Mouse (Mus musculus): Measurements from ENCODE around the gene Ube2c. TPM values are rescaled to one million over a fixed set of nuclear protein-coding genes. Genes with fewer than 3 reads are reported as not detected.

Gene Ube2c
- polyA plus RNA-seq, 1 experiment from 2014 or later: 687 TPM

DNA sequence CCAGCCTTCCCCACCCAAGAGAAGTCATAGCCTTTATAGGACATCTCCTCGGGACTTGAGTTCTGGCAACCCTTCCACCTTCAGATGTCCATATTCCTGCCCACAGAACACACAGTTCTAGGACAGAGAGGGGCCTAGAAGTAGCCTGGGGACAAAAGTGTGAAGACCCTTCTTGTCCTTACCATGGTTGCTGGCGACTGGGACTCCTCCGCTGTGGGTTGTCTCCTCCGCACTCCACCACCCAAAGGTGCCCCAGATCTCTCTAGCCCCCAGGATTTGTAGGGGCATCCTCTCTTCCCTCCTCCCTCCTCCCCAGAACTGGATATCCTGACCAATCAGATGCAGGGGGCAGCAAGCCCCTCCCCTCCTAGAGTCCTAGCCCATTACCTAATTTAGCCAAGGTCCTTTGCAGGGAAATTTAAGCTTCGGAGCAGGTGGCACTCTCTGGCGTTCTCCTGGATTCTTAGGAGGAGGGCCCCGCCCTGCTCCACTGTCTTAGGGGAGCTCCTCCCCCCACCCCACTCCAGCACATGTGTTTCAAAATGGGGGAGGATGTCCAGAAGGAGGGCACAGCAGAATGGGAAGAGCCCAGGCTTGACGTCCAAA lies 9.9 kb downstream of the Ube2c start, which contains the start of gene Tnnc2:
Gene Tnnc2 (minus strand): TSS at position 487 of the 606 bp plus-strand sequence.
- Histone ChIP-seq H3K4me1 (peaks cover 8% of the 10 kb centered on the region), H3K4me2 (no peak within 1 kb of the TSS), H3K36me3 (no peaks in the 10 kb centered on the region), H3K9ac (no peak within 1 kb of the TSS), H3K9me3 (replicated peaks) (no peaks in the 10 kb centered on the region), H3K27me3 (replicated peaks) (peaks cover 80% of the 10 kb centered on the region), H3K27ac (no peak within 1 kb of the TSS), H3K4me3 (no peak within 1 kb of the TSS)
- WGBS (ENCODE audit: insufficient replicate concordance): 69% methylated on average over 8 of the region's 8 CpGs
- no peak for ATAC-seq

DNA sequence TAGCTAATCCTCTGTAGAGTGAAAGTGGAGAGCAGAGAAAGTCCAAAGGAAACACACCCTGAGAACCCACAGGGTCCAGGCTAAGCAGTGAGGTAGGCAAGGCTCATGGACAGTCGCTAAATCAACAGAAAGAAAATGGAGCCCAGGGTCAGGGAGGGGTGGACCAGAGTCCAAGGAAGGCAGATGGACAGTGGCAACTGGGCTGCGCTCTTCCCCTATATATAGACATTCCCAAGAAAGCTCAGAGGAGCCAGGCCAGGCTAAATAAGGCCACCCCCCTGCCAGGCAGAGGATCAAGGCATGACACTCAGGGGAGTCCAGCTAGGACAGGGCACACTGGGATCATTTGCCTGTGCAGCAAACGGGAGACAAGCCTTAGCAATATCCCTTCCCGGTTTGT lies 12.2 kb downstream of the Ube2c start:
- peaks cover 80% of the 10 kb centered on the region for H3K27me3 ChIP-seq (replicated peaks)
- WGBS (ENCODE audit: insufficient replicate concordance): 58% methylated on average over 4 of the region's 4 CpGs
- H3K9ac ChIP-seq: no peak overlapping the region
- no peak overlapping the region for H3K4me3 ChIP-seq
- no peak overlapping the region for H3K27ac ChIP-seq
- H3K36me3 ChIP-seq: no peaks in the 10 kb centered on the region
- H3K9me3 ChIP-seq (replicated peaks): no peaks in the 10 kb centered on the region
- H3K4me1 ChIP-seq: peaks cover 26% of the 10 kb centered on the region
- no peak overlapping the region for H3K4me2 ChIP-seq
- ATAC-seq: no peak

DNA sequence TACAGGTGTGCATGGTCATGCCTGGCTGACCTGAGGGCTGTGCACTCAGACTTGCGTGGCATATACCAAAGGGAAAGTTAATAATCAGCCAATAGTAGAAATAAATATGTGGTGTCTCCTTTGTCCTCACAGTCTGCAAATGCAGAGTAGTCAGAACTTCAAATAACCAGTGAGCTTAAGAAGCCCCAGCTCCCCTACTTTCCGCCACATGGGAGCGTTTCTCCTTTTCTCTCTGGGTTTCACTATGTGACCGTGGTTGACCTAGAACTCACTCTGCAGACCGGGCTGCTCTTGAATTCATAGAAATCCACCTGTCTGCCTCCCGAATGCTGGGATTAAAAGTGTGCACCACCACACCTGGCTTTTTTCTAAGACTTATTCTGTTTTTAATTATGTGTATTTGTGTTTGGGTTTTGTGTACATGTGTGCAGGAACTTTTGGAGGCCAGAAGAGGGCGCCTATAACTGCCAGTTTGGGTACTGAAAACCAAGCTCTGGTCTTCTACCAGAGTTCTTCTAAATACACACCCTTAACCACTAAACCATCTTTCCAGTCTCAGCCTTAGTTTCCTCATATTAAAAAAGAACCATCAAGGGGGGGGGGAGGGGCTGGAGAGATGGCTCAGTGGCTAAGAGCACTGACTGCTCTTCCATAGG lies 14.4 kb downstream of the Ube2c start:
- ATAC-seq: no peak
- Histone ChIP-seq H3K4me1 (peaks cover 46% of the 10 kb centered on the region), H3K4me3 (no peak overlapping the region), H3K9me3 (replicated peaks) (no peaks in the 10 kb centered on the region), H3K27me3 (replicated peaks) (peaks cover 62% of the 10 kb centered on the region), H3K9ac (no peak overlapping the region), H3K27ac (no peak overlapping the region), H3K36me3 (0 out of 2 replicates have a peak, but pooled peaks cover 9% of the 10 kb centered on the region), H3K4me2 (0 out of 2 replicates have a peak overlapping the region, but pooled peaks have one; percentile 99)
- 67% methylated on average over 7 of the region's 7 CpGs for WGBS (ENCODE audit: insufficient replicate concordance)

DNA sequence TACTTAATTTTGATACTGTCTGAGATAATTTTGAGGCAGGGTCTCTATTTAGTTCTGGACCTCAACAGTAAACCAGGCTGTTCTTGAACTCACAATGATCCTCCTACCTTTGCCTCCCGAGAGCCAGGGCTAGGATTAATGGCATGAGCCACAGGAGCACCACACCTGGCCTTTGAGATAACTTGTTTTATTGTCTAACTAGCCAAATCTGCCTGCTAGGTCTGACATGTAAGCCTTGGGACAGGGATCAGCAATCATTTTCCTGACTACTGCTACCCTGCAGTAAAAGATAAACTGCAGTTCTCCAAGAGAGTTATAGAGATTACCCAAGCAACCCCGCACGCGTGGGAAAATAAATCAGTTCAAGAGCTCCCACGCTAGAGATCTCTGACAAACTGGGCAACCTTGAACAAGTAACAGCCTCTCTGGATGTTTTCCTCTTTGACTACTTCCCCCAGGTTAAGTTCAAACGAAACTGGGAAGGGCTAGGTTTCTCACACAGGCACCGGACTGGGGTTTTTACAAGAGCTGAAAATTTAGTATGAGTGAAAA lies 15.2 kb downstream of the Ube2c start:
- Histone ChIP-seq H3K27me3 (replicated peaks) (peaks cover 53% of the 10 kb centered on the region), H3K9ac (peak overlapping the region; percentile 79), H3K27ac (peak overlapping the region; percentile 73; the same call in 1 of the 2 replicates), H3K9me3 (replicated peaks) (no peaks in the 10 kb centered on the region), H3K4me2 (peak overlapping the region; percentile 99), H3K36me3 (peaks cover 15% of the 10 kb centered on the region; the same call in 1 of the 2 replicates), H3K4me1 (peaks cover 46% of the 10 kb centered on the region), H3K4me3 (peak overlapping the region; percentile 70)
- 6% methylated on average over 7 of the region's 7 CpGs for WGBS (ENCODE audit: insufficient replicate concordance)
- ATAC-seq: no peak

DNA sequence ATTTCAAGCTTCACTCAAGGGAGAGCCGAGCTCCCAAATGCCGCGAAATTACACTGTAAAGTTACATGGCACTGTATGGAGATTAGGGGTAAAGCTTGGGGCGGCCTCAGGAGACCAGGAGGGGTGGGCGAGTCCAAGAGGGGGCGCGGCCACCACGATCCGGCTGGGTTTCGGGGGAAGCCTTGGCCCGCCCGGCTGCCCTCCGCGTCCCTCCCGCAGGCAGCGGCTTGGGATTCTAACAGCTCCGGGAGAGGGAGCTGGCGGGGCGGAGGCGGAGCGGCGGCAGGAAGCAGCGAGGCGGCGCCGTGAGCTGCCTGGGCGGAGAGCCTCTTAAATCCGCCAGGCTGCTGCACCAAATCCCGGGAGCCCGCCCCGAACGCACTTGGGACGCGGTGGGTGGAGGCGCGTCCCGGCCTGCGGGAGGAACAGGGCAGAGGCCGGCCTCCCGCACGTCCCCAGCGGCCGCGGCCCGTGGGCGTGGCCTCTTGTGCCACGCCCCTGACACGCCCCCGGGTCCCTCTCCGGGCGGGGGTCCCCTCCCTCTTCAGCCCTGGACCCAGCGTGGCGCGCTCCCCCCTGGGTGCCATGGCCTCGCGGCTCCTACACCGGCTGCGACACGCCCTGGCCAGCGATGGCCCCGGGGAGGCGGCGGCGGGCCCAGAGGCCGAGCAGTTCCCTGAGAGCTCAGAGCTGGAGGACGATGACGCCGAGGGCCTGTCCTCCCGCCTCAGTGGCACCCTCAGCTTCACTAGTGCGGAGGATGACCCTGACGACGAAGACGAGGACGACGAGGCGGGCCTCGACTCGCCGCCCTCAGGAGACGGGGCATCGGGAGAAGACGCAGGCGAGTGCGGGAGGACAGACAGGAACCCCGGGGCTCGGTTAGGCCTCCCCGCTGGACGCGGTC lies 16.0 kb downstream of the Ube2c start, which contains the start of gene Snx21:
Gene Snx21 (plus strand): TSS at position 343 of the 907 bp plus-strand sequence.
- WGBS (ENCODE audit: insufficient replicate concordance): 2% methylated on average over 84 of the region's 89 CpGs
- H3K4me1 ChIP-seq: peaks cover 53% of the 10 kb centered on the region

DNA sequence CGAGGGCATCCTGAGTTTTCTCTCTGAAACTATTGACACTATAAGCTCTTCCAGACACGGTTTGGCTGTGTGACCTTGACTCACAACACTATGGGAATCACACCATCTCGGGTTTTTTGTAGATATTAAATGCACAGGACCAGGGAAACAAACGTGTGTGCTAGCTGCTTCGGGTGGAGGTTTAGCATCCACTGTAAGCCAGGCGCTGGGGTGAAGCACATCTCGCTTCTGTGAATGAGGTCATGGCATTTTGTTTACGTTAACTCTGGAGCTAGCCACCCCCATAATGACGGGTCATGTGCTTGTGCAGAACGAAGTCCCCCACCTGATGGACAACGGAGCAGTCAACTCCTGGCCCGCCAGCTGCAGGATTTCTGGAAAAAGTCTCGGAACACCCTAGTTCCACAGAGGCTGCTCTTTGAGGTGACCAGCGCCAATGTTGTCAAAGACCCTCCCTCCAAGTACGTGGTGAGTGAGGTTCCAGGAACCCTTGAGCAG lies 16.7 kb downstream of the Ube2c start:
- Histone ChIP-seq H3K27me3 (replicated peaks) (peaks cover 44% of the 10 kb centered on the region), H3K9ac (peak overlapping the region; percentile 79), H3K4me1 (peaks cover 55% of the 10 kb centered on the region), H3K9me3 (replicated peaks) (no peaks in the 10 kb centered on the region), H3K4me2 (peak overlapping the region; percentile 99), H3K36me3 (peaks cover 29% of the 10 kb centered on the region), H3K4me3 (peak overlapping the region; percentile 70), H3K27ac (peak overlapping the region; percentile 73)
- no peak for ATAC-seq
- whole genome bisulfite sequencing (ENCODE audit: insufficient replicate concordance): 14% methylated on average over 15 of the region's 15 CpGs

More for the DNA sequence above, 16.0 kb downstream of the Ube2c start, which contains the start of gene Snx21:
- H3K27ac ChIP-seq: peak within 1 kb of the TSS; percentile 73
- peaks cover 45% of the 10 kb centered on the region for H3K27me3 ChIP-seq (replicated peaks)
- peak; percentile 88 for ATAC-seq
- peak within 1 kb of the TSS; percentile 70 for H3K4me3 ChIP-seq
- peaks cover 22% of the 10 kb centered on the region; the same call in 1 of the 2 replicates for H3K36me3 ChIP-seq
- no peaks in the 10 kb centered on the region for H3K9me3 ChIP-seq (replicated peaks)
- peak within 1 kb of the TSS; percentile 79 for H3K9ac ChIP-seq
- peak within 1 kb of the TSS; percentile 99 for H3K4me2 ChIP-seq

DNA sequence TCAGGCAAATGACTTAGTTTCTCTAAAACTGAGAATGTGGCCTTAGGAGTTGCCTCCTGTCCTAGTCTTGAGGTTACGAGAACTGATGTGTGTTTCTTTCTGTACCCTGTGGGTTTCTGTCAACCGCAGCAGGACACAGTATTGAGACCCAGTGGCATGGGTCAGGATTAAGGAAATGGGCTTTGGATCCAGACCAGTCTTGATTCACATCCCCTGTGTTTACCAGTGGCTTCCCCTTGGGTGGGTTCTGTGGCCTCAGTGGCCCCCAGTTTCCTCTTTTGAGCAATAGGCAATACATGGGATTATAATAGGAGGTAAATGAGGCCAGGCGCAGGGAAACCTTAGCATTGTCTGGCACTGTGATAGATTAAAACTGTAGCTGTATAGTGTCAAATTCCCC lies 17.3 kb downstream of the Ube2c start:
- no peak overlapping the region for H3K9ac ChIP-seq
- H3K36me3 ChIP-seq: peaks cover 35% of the 10 kb centered on the region
- peaks cover 38% of the 10 kb centered on the region for H3K27me3 ChIP-seq (replicated peaks)
- H3K9me3 ChIP-seq (replicated peaks): no peaks in the 10 kb centered on the region
- H3K4me3 ChIP-seq: 0 out of 2 replicates have a peak overlapping the region, but pooled peaks have one; percentile 70
- ATAC-seq: no peak
- H3K27ac ChIP-seq: no peak overlapping the region
- whole genome bisulfite sequencing (ENCODE audit: insufficient replicate concordance): 59% methylated on average over 3 of the region's 3 CpGs
- peaks cover 55% of the 10 kb centered on the region for H3K4me1 ChIP-seq
- peak overlapping the region; percentile 99 for H3K4me2 ChIP-seq

DNA sequence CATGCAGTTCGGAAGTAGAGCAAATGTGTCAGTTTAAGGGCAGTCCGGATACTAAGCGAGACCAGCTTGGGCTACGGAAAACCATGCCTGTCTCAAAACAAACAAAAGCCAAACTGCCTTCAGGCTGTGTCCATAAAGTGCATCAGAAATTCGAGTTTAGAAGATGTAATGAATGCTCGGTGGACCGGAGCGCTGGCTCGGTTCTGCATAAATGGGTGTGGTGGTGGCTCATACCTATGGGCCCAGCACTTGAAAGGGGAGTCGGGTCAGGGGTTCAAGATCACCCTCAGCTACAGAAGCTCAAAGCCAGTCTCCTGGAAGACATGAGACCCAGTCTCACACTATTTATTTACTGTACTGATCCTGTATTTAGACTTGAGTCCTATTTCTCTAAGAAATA lies 18.1 kb downstream of the Ube2c start:
- no peak for ATAC-seq
- H3K4me1 ChIP-seq: peaks cover 55% of the 10 kb centered on the region
- H3K27me3 ChIP-seq (replicated peaks): peaks cover 36% of the 10 kb centered on the region
- no peak overlapping the region for H3K4me2 ChIP-seq
- peaks cover 43% of the 10 kb centered on the region for H3K36me3 ChIP-seq
- WGBS (ENCODE audit: insufficient replicate concordance): 81% methylated on average over 10 of the region's 10 CpGs
- no peak overlapping the region for H3K27ac ChIP-seq
- H3K9ac ChIP-seq: no peak overlapping the region
- H3K9me3 ChIP-seq (replicated peaks): no peaks in the 10 kb centered on the region
- no peak overlapping the region for H3K4me3 ChIP-seq

DNA sequence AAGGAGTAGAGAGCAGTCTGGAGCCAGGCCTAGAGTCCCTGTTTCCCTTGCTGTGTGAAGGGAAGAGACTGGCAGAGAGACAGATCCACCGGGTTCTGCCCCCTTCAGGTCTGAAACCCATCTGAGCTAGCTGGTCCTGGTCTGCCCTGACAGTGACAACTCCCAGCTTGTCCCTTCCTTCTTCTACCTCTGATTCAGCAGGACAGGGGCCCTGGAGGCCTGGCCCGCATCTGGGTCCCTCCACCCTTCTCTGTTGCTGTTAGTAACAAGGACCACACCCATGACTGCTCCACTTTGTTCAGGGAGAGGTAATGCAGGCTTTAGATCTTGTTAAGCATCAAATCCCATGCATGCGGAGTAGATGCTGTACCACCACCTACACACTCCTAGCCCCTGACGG lies 18.7 kb downstream of the Ube2c start:
- Histone ChIP-seq H3K4me3 (no peak overlapping the region), H3K36me3 (peaks cover 49% of the 10 kb centered on the region), H3K27ac (peak overlapping the region; percentile 16; the same call in 1 of the 2 replicates), H3K4me1 (peaks cover 59% of the 10 kb centered on the region), H3K9me3 (replicated peaks) (no peaks in the 10 kb centered on the region), H3K9ac (peak overlapping the region; percentile 18; the same call in 1 of the 2 replicates), H3K4me2 (peak overlapping the region; percentile 24), H3K27me3 (replicated peaks) (peaks cover 36% of the 10 kb centered on the region)
- WGBS (ENCODE audit: insufficient replicate concordance): 62% methylated on average over 4 of the region's 4 CpGs
- ATAC-seq: peak; percentile 61

DNA sequence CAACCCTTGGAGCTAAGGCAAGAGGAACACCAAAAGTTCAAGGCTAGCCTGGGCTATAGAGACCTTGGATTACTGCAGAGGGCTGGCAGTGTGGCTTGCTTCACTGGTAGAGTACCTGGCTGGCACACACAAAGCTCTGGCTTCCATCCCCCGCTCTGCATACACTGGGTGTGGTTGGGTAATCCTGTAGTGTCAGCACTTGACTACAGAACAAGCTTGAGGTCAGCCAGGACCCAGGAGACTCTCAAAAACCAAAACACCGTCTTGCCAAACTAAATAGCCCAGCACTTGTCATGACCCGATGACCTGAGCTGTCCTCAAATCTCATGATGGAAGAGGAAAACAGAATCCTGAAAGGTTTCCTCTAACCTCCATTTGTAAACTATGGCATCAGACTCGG lies 20.8 kb downstream of the Ube2c start:
- ATAC-seq: no peak
- no peak overlapping the region for H3K9ac ChIP-seq
- no peaks in the 10 kb centered on the region for H3K9me3 ChIP-seq (replicated peaks)
- H3K4me1 ChIP-seq: peaks cover 53% of the 10 kb centered on the region
- no peak overlapping the region for H3K4me2 ChIP-seq
- peaks cover 65% of the 10 kb centered on the region for H3K36me3 ChIP-seq
- 78% methylated on average over 4 of the region's 4 CpGs for WGBS (ENCODE audit: insufficient replicate concordance)
- H3K27me3 ChIP-seq (replicated peaks): peaks cover 18% of the 10 kb centered on the region
- H3K27ac ChIP-seq: no peak overlapping the region; the same call in 1 of the 2 replicates
- no peak overlapping the region for H3K4me3 ChIP-seq

DNA sequence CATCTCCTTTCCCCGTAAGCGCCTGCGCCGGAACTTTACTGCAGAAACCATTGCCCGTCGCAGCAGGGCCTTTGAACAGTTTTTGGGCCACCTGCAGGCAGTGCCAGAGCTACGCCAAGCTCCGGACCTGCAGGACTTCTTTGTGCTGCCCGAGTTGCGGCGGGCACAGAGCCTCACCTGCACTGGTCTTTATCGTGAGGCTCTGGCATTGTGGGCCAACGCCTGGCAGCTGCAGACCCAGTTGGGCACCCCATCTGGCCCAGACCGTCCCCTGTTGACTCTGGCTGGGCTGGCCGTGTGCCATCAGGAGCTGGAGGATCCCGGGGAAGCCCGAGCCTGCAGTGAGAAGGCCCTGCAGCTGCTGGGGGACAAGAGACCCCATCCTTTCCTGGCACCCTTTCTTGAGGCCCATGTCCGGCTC lies 22.2 kb downstream of the Ube2c start:
- Histone ChIP-seq H3K4me3 (no peak overlapping the region), H3K9me3 (replicated peaks) (no peaks in the 10 kb centered on the region), H3K4me2 (no peak overlapping the region), H3K9ac (no peak overlapping the region), H3K36me3 (peaks cover 79% of the 10 kb centered on the region), H3K27ac (peak overlapping the region; percentile 9; the same call in 1 of the 2 replicates), H3K27me3 (replicated peaks) (peaks cover 4% of the 10 kb centered on the region), H3K4me1 (peaks cover 39% of the 10 kb centered on the region)
- ATAC-seq: no peak
- WGBS (ENCODE audit: insufficient replicate concordance): 90% methylated on average over 18 of the region's 18 CpGs

Measured in liver, embryonic 12.5 days (tissue).